Mouse (Mus musculus): Measurements from ENCODE around the gene Creb3. TPM values are rescaled to one million over a fixed set of nuclear protein-coding genes. Genes with fewer than 3 reads are reported as not detected.
A peak's percentile ranks its signal among the peaks of the same experiment; 100 is the strongest.
"Not testable (repeated sequence)": the region's sequence is repeated elsewhere in the genome, so short reads cannot be mapped to it uniquely, and the experiment has no call there.

Gene Creb3
- polyA plus RNA-seq, 1 experiment from 2014 or later: 50.2 TPM

GRCm38 (mm10) chr4:43549055-43549454 is 13.1 kb upstream of the Creb3 start:
- Histone ChIP-seq H3K4me2 (replicated peaks; ENCODE audit: low read depth, low read length) (no peak overlapping the region), H3K27ac (ENCODE audit: low read depth, low read length) (no peak overlapping the region), H3K9me3 (ENCODE audit: control insufficient read depth, low read length) (peaks cover 4% of the 10 kb centered on the region; the same call in 1 of the 2 replicates), H3K4me3 (ENCODE audit: low read length) (no peak overlapping the region), H3K36me3 (ENCODE audit: control insufficient read depth, insufficient read depth, low read length) (peaks cover 100% of the 10 kb centered on the region), H3K4me1 (ENCODE audit: control insufficient read depth, insufficient read depth, low read length) (no peaks in the 10 kb centered on the region), H3K9ac (ENCODE audit: low read depth, low read length) (no peak overlapping the region), H3K27me3 (ENCODE audit: control insufficient read depth, insufficient read depth, low read length) (no peaks in the 10 kb centered on the region)
- 93% methylated on average over 12 of the region's 12 CpGs for WGBS
- no peak for ATAC-seq (ENCODE audit: low FRiP score, low TSS enrichment)

GRCm38 (mm10) chr4:43551854-43552253 is 10.3 kb upstream of the Creb3 start:
- H3K4me3 ChIP-seq (ENCODE audit: low read length); H3K9ac ChIP-seq (ENCODE audit: low read depth, low read length); H3K27me3 ChIP-seq (ENCODE audit: control insufficient read depth, insufficient read depth, low read length); H3K4me2 ChIP-seq (replicated peaks; ENCODE audit: low read depth, low read length); H3K4me1 ChIP-seq (ENCODE audit: control insufficient read depth, insufficient read depth, low read length); H3K27ac ChIP-seq (ENCODE audit: low read depth, low read length); H3K9me3 ChIP-seq (ENCODE audit: control insufficient read depth, low read length); ATAC-seq (ENCODE audit: low FRiP score, low TSS enrichment): not testable (repeated sequence)
- 93% methylated on average over 6 of the region's 6 CpGs for WGBS
- peaks cover 99% of the 10 kb centered on the region for H3K36me3 ChIP-seq (ENCODE audit: control insufficient read depth, insufficient read depth, low read length)

DNA sequence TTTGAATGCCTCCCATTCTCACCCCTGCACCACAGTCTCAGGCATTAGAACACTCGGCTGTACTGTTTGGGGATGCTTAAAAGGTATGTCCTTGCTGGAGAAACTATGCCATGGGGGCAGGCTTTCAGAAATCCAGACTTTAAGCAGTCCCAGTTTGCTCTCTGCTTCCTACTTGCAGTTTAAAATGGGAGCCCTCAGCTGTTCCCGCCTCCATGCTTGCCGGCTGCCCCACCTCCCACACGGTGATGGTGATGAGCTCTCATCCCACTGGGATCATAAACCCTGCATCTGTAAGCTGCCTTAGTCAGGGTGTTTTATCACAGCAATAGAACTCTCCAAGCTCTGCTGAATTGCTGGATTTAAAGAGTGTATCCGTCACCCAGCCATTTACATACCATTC is 9.7 kb upstream of the Creb3 start:
- Histone ChIP-seq H3K27ac (ENCODE audit: low read depth, low read length) (no peak overlapping the region), H3K4me1 (ENCODE audit: control insufficient read depth, insufficient read depth, low read length) (peaks cover 5% of the 10 kb centered on the region), H3K36me3 (ENCODE audit: control insufficient read depth, insufficient read depth, low read length) (peaks cover 99% of the 10 kb centered on the region), H3K9me3 (ENCODE audit: control insufficient read depth, low read length) (peaks cover 4% of the 10 kb centered on the region; the same call in 1 of the 2 replicates), H3K27me3 (ENCODE audit: control insufficient read depth, insufficient read depth, low read length) (no peaks in the 10 kb centered on the region), H3K4me3 (ENCODE audit: low read length) (no peak overlapping the region), H3K9ac (ENCODE audit: low read depth, low read length) (no peak overlapping the region), H3K4me2 (replicated peaks; ENCODE audit: low read depth, low read length) (no peak overlapping the region)
- WGBS: 60% methylated on average over 5 of the region's 5 CpGs
- no peak for ATAC-seq (ENCODE audit: low FRiP score, low TSS enrichment)

DNA sequence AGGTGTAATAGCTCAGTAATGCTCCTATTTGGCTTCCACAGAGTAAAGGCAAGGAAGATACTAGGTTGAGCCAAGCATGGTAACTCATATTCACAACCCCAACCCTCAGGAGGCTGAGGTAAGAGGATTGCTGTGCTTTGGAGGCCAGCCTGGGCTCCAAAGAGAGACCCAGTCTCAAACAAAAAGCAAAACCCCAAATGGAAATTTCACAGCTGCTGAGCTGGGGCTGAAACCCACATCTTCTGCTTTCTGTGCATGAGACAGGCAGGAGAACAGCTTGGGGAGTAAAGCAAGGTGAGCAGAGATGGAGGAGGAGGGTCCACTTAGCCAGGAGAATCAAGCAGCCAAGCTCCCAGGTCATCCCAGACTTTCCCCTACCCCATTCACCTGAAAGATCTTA is 8.2 kb upstream of the Creb3 start:
- Histone ChIP-seq H3K9me3 (ENCODE audit: control insufficient read depth, low read length) (peaks cover 4% of the 10 kb centered on the region; the same call in 1 of the 2 replicates), H3K27me3 (ENCODE audit: control insufficient read depth, insufficient read depth, low read length) (no peaks in the 10 kb centered on the region), H3K27ac (ENCODE audit: low read depth, low read length) (no peak overlapping the region), H3K4me2 (replicated peaks; ENCODE audit: low read depth, low read length) (no peak overlapping the region), H3K9ac (ENCODE audit: low read depth, low read length) (no peak overlapping the region), H3K36me3 (ENCODE audit: control insufficient read depth, insufficient read depth, low read length) (peaks cover 86% of the 10 kb centered on the region), H3K4me3 (ENCODE audit: low read length) (no peak overlapping the region), H3K4me1 (ENCODE audit: control insufficient read depth, insufficient read depth, low read length) (peaks cover 19% of the 10 kb centered on the region)
- ATAC-seq (ENCODE audit: low FRiP score, low TSS enrichment): no peak

GRCm38 (mm10) chr4:43555926-43556325 is 6.2 kb upstream of the Creb3 start:
- Histone ChIP-seq H3K36me3 (ENCODE audit: control insufficient read depth, insufficient read depth, low read length) (peaks cover 66% of the 10 kb centered on the region), H3K27me3 (ENCODE audit: control insufficient read depth, insufficient read depth, low read length) (no peaks in the 10 kb centered on the region), H3K4me2 (replicated peaks; ENCODE audit: low read depth, low read length) (no peak overlapping the region), H3K4me1 (ENCODE audit: control insufficient read depth, insufficient read depth, low read length) (peaks cover 37% of the 10 kb centered on the region), H3K4me3 (ENCODE audit: low read length) (no peak overlapping the region), H3K9me3 (ENCODE audit: control insufficient read depth, low read length) (peaks cover 4% of the 10 kb centered on the region; the same call in 1 of the 2 replicates), H3K9ac (ENCODE audit: low read depth, low read length) (no peak overlapping the region), H3K27ac (ENCODE audit: low read depth, low read length) (no peak overlapping the region)
- ATAC-seq (ENCODE audit: low FRiP score, low TSS enrichment): no peak
- WGBS: 98% methylated on average over 7 of the region's 7 CpGs

GRCm38 (mm10) chr4:43558028-43558630 is 4.0 kb upstream of the Creb3 start:
- WGBS: 28% methylated on average over 5 of the region's 5 CpGs
- H3K9ac ChIP-seq (ENCODE audit: low read depth, low read length): peak overlapping the region; percentile 36
- peak overlapping the region; percentile 95 for H3K27ac ChIP-seq (ENCODE audit: low read depth, low read length)
- no peaks in the 10 kb centered on the region for H3K27me3 ChIP-seq (ENCODE audit: control insufficient read depth, insufficient read depth, low read length)
- H3K36me3 ChIP-seq (ENCODE audit: control insufficient read depth, insufficient read depth, low read length): peaks cover 44% of the 10 kb centered on the region
- H3K9me3 ChIP-seq (ENCODE audit: control insufficient read depth, low read length): no peaks in the 10 kb centered on the region
- peaks cover 43% of the 10 kb centered on the region for H3K4me1 ChIP-seq (ENCODE audit: control insufficient read depth, insufficient read depth, low read length)
- ATAC-seq (ENCODE audit: low FRiP score, low TSS enrichment): no peak
- peak overlapping the region; percentile 87 for H3K4me2 ChIP-seq (replicated peaks; ENCODE audit: low read depth, low read length)
- H3K4me3 ChIP-seq (ENCODE audit: low read length): peak overlapping the region; percentile 26

DNA sequence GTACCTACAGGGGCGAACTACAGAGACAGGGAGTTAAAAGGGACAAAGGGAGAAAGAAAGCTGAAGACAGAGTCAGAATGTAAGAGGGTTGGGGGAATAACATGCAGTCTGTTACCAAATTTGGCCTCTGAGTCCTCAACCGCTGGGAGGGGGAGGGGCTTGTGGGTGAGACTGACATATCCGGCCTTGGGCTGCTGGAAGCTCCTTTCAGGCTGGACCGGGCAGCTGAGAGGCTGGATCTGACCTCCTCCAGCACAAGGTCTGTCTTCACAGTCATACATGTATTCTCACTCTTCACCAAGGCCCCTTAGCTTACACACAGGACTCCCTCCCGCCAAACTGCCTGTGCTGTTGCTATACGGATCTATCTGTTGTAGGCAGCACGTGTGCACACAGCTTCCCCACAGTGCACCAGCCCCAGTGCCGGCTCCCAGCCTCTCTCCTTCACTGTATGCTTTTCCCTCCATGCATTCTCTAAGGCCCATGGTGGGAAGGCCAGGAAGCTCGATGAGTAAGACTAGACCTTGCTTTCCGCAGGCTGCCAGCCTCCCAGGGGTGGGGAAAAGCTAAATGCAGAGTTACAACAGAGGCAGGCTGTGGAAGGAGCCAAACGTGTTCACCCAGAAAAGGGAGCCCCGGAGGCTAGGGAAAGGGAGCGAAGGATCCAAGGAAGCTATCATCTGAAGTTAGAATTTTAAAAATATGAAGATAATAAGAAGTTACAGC is 3.3 kb upstream of the Creb3 start:
- H3K27ac ChIP-seq (ENCODE audit: low read depth, low read length): peak overlapping the region; percentile 95
- peak overlapping the region; percentile 26 for H3K4me3 ChIP-seq (ENCODE audit: low read length)
- peaks cover 50% of the 10 kb centered on the region for H3K4me1 ChIP-seq (ENCODE audit: control insufficient read depth, insufficient read depth, low read length)
- no peaks in the 10 kb centered on the region for H3K27me3 ChIP-seq (ENCODE audit: control insufficient read depth, insufficient read depth, low read length)
- H3K9ac ChIP-seq (ENCODE audit: low read depth, low read length): peak overlapping the region; percentile 36
- H3K4me2 ChIP-seq (replicated peaks; ENCODE audit: low read depth, low read length): peak overlapping the region; percentile 87
- H3K36me3 ChIP-seq (ENCODE audit: control insufficient read depth, insufficient read depth, low read length): peaks cover 37% of the 10 kb centered on the region
- WGBS: 18% methylated on average over 13 of the region's 13 CpGs
- no peaks in the 10 kb centered on the region for H3K9me3 ChIP-seq (ENCODE audit: control insufficient read depth, low read length)
- no peak for ATAC-seq (ENCODE audit: low FRiP score, low TSS enrichment)

DNA sequence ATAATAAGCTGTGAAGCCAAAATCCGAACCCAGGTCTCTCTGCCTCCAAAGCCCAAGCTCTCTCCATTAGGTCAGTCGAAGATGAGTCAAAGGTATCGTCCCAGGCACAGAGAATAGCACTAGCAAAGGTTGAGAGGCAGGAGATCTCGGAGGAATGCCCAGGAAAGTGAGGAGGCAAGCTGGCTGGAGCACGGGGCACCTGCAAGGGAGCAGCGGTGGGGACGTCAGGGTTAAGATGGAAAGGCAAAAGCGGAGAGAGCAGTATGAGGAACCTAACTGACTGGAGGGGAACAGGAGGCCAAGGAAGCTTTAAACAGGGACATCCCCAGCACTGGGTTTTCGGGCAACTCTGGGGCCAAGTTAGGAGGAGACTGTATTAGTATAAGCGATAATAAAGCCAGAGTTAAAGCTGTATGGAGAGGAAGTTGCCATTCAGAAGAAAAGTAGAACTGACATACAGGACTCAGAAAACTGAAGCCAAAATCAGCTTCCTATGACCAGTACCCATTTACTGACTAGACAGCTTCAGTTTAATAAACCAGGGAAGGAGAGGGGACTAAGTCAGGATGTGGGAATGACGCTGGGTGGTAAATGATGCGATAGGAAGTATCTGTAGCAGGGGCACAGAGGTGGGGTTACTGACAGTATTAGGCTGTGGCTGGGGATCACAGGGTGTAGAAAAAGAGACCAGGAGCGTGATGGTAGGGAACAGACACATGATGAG is 2.5 kb upstream of the Creb3 start:
- Histone ChIP-seq H3K27ac (ENCODE audit: low read depth, low read length) (peak overlapping the region; percentile 95), H3K9ac (ENCODE audit: low read depth, low read length) (peak overlapping the region; percentile 92), H3K4me2 (replicated peaks; ENCODE audit: low read depth, low read length) (peak overlapping the region; percentile 87), H3K36me3 (ENCODE audit: control insufficient read depth, insufficient read depth, low read length) (peaks cover 34% of the 10 kb centered on the region), H3K9me3 (ENCODE audit: control insufficient read depth, low read length) (no peaks in the 10 kb centered on the region), H3K4me3 (ENCODE audit: low read length) (peak overlapping the region; percentile 92), H3K27me3 (ENCODE audit: control insufficient read depth, insufficient read depth, low read length) (no peaks in the 10 kb centered on the region), H3K4me1 (ENCODE audit: control insufficient read depth, insufficient read depth, low read length) (peaks cover 55% of the 10 kb centered on the region)
- no peak for ATAC-seq (ENCODE audit: low FRiP score, low TSS enrichment)
- 77% methylated on average over 13 of the region's 13 CpGs for WGBS

DNA sequence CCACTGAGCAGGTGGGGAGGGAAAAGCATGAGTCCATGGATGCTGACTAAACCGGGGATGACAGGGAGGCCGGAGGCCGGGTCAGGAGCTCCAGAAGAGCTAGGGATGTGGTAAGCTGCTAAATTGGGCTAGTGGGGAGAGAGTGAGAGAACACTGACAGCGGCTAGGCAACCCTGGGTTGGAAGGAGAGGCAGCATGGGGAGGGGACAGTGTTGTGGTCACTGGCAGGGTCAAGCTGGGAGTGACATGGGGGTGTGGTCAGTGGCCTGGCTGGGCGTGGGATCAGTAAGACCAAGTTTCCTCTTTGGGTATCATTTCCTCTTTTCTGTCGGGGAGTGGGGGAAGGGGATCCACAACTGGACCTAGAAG is 1.9 kb upstream of the Creb3 start:
- Histone ChIP-seq H3K9me3 (ENCODE audit: control insufficient read depth, low read length) (no peaks in the 10 kb centered on the region), H3K36me3 (ENCODE audit: control insufficient read depth, insufficient read depth, low read length) (peaks cover 34% of the 10 kb centered on the region), H3K27me3 (ENCODE audit: control insufficient read depth, insufficient read depth, low read length) (no peaks in the 10 kb centered on the region), H3K4me1 (ENCODE audit: control insufficient read depth, insufficient read depth, low read length) (peaks cover 55% of the 10 kb centered on the region), H3K9ac (ENCODE audit: low read depth, low read length) (peak overlapping the region; percentile 92), H3K4me3 (ENCODE audit: low read length) (peak overlapping the region; percentile 92), H3K4me2 (replicated peaks; ENCODE audit: low read depth, low read length) (peak overlapping the region; percentile 87), H3K27ac (ENCODE audit: low read depth, low read length) (peak overlapping the region; percentile 95; the same call in 1 of the 2 replicates)
- no peak for ATAC-seq (ENCODE audit: low FRiP score, low TSS enrichment)
- WGBS: 22% methylated on average over 6 of the region's 6 CpGs
